Mouse (Mus musculus) liver, embryonic 14.5 days (tissue): ENCODE data around the gene Ccdc7a.
"Not testable (repeated sequence)": the region's sequence is repeated elsewhere in the genome, so short reads cannot be mapped to it uniquely, and the experiment has no call there.

Experiments
- CTCF ChIP-seq: IDR thresholded peaks from 2 replicates; pipeline ENCODE4 v1.5.1; 2016; ENCODE audit warnings: antibody characterized with exemption, low read depth, control low read depth
- EP300 ChIP-seq: IDR thresholded peaks from 2 replicates; pipeline ENCODE4 v1.6.1; 2016; ENCODE audit warnings: antibody characterized with exemption, low read depth

GRCm38 (mm10) chr8:128941022-128941641 lies 124.2 kb downstream of the Ccdc7a start:
- peak; percentile 57 for TF ChIP-seq CTCF
- not testable (repeated sequence) for TF ChIP-seq EP300
